Mouse (Mus musculus) 416B (cell line): ENCODE measurements around the gene Slc11a2.
A peak's percentile ranks its signal among the peaks of the same experiment; 100 is the strongest.

ENCODE experiments used
- DNase-seq: peaks from one replicate; pipeline ENCODE4 v3.0.0; 2011; ENCODE audit warnings: low read depth

The Slc11a2 gene

DNA sequence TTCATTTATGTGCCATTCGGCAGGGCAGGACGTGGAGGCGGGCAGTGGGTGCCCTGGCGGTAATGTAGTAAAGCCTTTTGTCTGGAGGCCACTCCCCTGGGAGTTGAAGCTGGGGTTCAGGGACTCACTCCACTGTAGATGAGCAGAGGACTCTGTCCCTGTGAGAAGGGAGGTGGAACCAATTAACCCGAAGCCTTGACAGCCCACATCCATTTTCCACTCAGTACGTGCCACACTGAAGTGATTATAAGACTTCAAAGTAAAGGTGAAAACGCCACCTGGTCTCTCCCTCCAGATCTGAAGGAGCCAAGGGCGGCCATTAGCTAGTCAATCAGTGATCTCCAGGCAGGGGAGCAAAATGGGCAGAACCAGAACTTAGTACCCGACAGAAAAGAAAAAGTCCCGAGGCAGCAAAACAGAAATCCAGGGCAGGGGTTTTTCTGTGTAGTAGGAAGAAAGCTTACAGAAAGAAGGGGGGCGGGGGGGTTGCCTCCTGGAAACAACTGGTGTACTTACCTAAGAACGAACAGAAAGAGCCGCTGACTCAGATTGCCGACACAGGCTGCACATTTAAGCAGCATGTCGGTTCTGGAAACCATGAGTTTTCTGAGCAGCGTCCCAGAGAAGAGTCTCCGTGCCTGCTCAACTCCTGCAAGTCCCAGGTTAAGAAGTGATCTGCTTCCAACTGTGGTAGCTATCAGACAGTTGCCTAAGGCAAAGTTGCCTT, at the start of gene Slc11a2:
Gene Slc11a2 (minus strand): TSS at position 677 of the 727 bp plus-strand sequence.
- no peak for DNase-seq

DNA sequence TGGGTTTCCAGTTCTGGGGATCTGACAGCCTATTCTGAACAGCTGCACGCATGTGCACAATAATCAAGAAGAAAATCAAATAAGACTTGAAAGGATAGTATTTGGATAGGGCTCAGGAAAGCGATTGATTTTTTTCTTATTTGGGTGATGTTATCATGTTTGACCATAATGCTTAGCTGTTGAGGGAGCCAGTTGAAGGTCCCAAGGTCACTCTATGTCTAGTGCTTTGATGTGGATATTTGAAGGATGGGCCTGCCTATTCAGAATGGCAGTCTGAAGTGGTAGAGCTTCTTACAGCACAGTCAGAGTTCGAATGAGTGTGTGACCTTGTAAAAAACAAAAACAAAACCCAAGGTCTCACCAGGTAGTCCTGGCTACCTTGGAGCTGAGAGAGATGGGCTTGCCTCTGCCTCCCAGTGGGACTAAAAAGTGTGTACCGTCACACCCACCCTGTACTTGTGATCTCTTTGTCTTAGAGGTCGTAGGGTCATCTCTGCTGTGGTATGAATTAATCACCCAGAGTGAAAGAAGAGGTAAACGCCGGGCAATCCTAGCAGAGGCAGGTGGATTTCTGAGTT, 49.1 kb upstream of the Slc11a2 start:
- no peak for DNase-seq

DNA sequence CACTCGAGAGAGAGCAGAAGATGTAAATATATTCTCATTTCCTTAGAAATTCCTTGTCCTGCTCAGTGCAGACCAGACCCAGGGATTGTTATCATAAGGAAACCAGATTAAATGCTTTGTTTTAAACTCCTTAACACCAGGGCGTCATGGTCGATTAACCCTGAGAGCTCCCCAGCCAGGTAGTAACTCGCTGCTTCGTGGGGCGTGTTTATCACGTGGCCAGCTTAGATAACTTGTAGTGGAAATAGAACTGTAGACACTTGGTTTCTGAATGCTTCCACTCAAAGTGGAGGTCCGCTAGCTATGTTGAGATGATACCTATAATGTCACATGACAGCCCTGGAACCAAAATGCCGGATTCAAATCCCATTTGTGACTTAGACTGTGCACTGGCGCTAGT, 45.2 kb upstream of the Slc11a2 start:
- no peak for DNase-seq

DNA sequence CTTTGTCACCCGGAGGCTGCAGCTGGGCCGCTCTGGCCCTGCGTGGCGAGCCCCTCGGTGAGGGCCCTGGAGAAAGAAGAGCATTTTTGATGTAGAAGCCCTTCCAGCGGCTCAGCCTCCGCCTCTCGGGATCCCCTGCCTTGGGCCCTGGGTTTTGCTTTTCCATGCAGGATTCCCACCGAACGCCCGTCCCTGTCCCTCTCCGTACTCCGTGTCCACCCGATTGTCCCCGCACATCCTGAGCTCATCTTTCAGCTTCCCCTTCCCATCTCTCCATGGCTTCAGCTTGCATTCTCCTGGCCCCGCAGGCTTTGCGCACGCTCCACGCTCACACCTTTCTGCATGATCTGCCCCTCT, 44.3 kb upstream of the Slc11a2 start:
- no peak for DNase-seq

- DNase-seq, result peak; percentile 79
Measured at GRCm38 (mm10) chr15:100468295-100469188, 43.7 kb upstream of the Slc11a2 start, which contains the start of gene Letmd1. Gene Letmd1, plus strand, starts transcription at chr15:100469023.

GRCm38 (mm10) chr15:100467738-100468137, 42.9 kb upstream of the Slc11a2 start:
- no peak for DNase-seq

GRCm38 (mm10) chr15:100465432-100465831, 40.6 kb upstream of the Slc11a2 start:
- DNase-seq, result peak; percentile 29

DNA sequence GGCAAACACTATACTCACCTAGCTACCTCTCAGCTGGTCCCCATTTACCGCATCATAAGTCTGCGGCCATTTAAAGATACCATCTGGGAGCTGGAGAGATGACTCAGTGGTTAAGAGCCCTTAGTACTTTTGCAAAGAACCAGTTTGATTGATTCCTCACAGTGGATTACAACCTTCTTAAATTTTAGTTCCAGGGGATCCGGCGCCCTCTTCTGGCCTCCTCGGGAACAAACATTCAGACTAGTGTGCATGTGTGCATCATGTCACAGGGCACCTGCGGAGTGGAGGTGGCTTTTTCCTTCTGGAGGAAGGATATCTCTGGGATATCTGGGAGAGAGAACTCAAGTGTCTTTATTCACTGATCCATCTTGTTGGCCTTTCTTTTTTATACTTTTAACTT, 38.8 kb upstream of the Slc11a2 start:
- DNase-seq, result peak; percentile 84

DNA sequence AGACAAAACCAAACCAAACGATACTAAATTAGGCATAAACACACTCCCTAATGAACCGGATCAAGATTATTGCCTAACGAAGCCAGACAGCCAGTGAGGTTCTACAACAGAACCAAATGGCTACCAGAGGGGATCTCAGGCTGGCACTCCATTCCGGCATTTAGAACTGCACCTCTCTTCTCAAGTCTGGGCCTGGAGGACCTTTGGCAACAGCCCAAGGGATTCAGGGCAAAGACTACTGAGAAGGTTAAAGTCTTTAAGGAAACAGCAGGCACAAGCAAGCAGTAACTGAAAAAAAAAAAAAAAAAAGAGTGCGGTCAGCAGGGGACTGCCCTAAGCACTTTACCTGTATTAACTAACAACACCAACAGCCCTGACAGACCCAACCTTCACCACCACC, 37.2 kb upstream of the Slc11a2 start:
- no peak for DNase-seq

DNA sequence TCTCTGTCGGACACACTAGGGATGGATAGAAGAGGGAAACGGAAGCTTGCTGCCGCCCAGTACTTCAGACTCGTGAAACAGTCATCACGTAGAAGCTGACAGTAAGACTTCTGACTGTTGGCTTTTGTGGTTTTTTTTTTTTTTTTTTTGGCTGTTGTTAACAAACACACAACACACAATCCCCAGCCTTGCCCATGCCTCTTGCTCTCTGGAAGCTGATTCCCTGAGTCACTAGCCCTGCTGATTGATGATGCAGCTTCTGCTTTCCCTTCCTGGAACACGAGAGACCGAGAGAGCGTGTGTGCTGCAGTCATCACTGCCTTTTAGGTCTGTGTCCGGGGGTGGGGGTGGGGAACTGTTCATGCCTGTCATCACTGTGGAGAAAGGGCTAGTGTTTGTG, 36.8 kb upstream of the Slc11a2 start:
- DNase-seq, result peak; percentile 65

DNA sequence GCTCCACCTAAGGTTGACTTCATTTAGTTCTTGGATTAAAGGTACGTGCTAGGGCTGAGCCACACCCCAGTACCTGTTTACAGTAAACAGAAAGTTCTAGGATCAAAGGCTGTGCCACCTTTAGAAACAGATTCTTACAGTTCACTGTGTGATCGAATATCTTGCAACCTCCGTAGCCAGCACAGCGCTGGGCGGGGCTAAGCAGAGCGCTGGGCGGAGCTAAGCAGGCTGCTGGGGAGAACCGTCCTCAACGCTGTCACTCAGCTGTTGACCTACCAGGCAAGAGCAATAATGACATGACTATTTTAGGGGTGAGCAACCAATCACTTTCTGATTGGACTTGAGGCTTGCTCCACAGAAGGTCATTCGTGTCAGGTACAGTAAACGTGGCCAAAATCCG, 36.1 kb upstream of the Slc11a2 start:
- DNase-seq, result peak; percentile 83

- peak; percentile 92 for DNase-seq
Measured at GRCm38 (mm10) chr15:100458055-100458454, 33.2 kb upstream of the Slc11a2 start.

DNA sequence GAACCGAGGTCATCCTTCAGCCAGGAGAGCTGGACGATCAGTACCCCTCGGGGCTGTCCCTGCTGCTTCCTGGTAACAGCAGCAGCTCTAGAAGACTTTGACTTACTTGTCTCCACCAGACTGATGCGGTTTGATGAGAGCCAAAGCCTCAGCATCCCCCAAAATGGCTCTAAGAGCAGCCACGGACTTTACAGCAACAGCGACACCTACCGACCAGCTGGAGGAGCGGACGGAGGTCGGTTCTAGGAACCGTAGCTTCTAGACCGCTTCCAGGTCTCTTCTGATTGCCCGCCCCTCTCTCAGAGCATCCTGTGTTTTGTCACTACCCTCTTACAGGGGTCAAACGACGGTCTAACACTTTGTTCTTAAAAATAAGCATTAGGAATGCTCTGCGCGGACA, 32.5 kb upstream of the Slc11a2 start:
- peak; percentile 89 for DNase-seq

- DNase-seq, result no peak
Measured at GRCm38 (mm10) chr15:100456356-100456991, 31.6 kb upstream of the Slc11a2 start.

- no peak for DNase-seq
Measured at GRCm38 (mm10) chr15:100452486-100452885, 27.6 kb upstream of the Slc11a2 start.

DNA sequence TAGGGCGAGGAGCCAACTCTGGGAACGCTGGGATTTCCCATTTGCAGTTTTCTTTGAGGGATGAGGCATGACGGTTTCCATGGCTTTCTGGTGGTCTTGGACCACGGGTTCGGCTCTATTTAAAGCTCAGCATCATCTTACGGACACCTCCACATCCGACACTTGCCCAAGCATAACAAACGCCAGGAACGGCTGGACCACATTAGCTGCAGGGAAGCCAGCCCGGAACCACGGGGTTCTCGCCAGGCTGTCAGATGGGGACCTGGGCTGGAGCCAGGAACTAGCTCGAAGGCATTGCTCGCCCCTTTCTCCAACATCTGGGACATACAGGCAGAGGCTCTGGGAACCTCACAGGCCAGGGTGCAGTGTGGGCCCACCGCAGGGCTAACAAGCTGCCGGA, 26.4 kb upstream of the Slc11a2 start:
- DNase-seq, result no peak

DNA sequence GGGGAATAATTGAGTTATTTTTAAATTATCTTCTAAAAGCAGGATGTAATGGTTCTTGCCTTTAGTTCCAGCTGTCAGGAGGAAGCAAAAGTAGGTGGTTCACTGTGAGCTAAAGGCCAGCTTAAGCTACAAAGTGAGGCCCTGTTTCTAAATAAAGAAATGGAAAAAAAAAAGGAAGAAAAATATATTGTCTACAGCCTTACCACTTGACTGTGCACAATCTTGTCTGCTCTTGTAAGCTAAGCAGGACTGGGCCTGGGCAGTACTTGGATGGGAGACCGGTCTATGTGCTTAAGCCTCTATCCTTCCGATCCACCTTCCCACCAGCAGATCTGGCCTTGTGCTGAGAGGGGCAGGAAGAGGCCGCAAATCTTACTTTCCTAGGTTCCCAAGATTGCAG, 24.6 kb upstream of the Slc11a2 start:
- DNase-seq, result no peak

DNA sequence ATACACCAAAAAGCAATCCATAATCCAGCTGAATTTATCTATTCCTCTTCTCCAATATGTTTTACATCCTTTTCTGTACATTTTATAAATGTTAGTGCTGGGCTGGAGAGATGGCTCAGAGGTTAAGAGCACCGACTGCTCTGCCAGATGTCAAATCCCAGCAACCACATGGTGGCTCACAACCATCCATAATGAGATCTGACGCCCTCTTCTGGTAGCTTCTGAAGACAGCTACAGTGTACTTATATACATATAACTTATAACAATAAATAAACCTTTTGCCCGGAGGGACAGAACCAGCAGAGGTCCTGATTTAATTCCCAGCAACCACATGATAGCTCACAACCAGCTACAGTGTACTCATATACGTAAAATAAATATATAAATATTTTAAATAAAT, 23.7 kb upstream of the Slc11a2 start:
- peak; percentile 26 for DNase-seq

DNA sequence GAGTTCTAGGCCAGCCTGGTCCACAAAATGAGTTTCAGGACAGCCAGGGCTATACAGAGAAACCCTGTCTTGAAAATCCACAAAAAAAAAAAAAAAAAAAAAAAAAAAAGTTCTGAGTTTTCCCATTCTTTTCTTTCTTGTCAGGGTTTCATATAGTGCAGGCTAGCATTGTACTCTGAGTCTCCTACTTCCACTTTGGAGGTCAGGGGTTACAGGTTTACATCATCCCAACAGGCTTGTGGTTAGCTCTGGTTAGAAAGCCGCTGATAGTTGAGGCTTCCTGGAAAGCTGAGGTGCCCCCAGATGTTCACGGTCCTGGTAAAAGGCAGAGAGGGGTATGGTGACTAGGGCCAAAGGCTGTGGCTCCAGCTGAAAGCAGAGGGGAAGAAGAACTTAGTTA, 22.0 kb upstream of the Slc11a2 start:
- peak; percentile 82 for DNase-seq

DNA sequence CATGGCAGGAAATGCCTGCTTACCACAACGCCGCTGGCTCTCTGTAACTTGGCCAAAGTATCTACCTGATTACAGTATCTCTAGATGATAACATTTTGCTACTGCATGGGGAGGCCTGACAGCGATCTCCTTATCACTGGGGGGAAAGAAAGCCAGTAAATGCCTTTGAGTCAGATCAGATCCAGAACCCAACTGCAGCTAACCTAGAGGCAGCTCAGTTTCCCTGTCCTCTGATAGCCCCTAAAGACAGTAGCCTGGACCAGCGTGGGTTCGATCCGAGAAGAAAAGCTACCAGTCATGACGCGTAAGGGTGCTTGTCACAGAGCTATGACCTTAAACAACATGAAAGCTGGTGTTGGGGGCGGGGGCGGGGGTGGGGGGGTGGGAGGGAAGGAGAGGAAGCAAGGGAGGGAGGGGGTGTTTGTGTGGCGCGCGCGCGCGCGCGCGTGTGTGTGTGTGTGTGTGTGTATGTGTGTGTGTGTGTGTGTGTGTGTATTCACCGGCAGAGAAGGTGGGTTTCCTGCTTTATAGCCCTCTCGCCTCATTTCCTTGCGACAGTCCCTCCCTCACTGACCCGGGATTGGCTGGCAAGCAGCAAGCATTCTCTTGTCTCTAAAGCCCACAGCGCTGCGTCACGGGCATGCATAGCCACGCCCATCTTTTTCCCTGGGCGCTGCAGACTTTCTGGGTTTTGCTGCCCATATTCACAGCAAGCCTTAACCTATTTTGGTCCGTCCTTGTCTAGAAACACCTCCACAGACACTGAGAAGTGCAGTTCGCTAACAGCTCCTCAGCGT, 18.5 kb upstream of the Slc11a2 start:
- peak; percentile 96 for DNase-seq

DNA sequence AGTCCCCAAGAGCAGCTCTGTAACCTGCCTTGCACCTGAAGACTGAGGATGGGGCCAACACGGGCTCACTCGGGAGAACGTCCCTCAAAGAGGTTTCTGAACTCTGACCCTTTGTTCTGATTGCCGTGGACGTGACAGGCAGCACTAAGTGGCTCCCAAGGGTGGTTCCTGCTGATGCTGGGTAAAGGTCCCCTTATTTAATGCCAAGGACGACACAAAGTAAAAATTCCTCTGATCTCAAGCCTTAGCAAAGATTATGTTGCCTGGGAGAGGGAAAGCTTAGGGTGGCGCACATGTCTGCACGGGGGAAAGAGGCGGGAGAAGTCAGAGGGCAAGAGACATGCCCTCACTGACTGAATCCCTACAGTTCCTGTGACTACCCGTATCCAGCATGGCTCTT, 11.6 kb upstream of the Slc11a2 start:
- no peak for DNase-seq

GRCm38 (mm10) chr15:100436112-100436511, 11.2 kb upstream of the Slc11a2 start:
- peak; percentile 54 for DNase-seq
